Mouse (Mus musculus): ENCODE data around the gene Dnajc5g.

The Dnajc5g gene

DNA sequence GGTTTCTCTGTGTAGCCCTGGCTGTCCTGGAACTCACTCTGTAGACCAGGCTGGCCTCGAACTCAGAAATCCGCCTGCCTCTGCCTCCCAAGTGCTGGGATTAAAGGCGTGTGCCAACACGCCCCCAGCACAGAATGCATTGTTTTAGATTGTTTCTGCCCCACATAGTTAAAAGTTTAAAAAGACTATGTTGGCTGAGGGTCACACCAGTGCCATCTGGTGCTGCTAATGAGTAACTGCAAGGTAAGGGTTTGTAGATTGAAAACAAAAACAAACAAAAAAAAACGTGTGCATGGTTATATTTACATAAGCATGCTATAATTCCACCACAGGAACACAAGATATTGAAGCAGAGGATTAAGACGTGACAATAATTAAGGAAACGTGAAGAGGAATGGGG, 4.7 kb downstream of the Dnajc5g start:
- no peak for DNase-seq

DNA sequence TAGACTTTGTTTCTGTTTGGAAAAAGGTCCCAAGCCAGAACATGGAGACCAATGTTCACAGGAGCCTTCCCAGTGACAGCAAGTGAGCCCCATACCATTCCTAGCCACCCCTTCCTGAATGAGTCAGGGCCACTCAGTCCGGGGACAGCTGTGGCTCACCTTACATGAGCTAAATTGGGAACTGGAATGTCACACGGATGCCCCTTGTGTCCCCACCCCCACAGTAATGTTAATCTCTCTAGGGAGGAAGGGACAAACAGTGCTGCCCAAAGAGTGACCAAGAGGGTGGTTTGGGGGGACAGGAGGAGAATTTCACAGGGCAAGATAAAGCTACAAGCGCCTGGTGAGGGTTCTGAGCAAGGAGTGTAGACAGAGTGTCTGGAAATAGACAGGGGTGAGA, 10.3 kb downstream of the Dnajc5g start, which contains the start of gene Trim54:
TSS of gene Trim54 (plus strand) at position 359 of the 400 bp plus-strand sequence.
- no peak for DNase-seq

DNA sequence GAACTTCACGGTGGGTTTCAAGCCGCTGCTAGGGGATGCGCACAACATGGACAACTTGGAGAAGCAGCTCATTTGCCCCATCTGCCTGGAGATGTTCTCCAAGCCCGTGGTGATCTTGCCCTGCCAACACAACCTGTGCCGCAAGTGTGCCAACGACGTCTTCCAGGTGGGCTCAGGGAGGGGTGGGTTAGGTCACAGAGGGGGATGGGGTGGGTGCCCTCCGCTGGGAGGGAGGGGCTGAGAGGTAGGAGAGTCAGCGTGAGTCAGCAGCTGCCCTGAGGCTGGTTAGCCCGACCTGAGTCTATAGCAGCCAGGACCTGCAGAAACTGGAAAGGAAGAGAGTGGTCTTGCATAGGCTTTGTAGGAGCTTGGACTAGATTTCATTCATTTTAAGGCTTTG, 10.8 kb downstream of the Dnajc5g start:
- no peak for DNase-seq

DNA sequence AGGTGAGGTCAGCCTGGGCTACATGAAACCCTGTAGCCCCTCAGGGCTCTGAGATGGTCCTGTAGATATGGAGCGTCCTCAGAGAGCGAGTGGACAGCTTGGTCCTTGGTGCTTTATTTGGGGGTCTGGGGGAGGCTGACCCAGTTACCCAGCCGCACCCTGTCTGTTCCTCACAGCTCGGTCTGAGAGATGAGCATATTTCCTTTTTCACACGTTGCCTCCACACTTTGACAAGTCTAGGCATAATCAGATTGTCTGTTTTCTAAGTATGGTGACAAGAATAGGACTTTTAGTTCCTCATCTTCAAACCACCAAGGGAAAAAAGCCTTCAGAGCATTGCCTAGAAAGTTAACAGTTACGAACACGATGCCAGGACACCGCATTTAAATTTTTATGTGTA, 15.0 kb downstream of the Dnajc5g start:
- DNase-seq = no peak

DNA sequence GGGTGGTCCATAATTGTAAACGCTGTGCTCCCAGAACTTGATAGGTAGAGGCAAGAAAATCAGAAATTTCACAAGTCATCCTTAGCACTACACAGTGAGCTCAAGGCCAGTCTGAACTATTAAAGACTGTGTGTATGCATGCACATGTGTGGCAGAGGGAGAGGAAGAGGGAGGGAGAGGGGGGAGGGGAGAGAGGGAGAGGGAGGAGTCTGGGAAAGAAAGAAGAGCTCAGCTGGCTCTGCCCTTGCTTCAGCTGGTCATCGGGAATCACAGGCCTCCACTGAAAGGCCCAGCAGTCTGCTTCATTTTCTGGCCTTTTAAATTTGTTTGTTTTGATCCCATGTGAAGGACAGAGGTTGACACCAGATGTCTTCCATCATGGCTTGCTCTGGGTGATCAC, 17.4 kb downstream of the Dnajc5g start:
- DNase-seq = no peak

DNA sequence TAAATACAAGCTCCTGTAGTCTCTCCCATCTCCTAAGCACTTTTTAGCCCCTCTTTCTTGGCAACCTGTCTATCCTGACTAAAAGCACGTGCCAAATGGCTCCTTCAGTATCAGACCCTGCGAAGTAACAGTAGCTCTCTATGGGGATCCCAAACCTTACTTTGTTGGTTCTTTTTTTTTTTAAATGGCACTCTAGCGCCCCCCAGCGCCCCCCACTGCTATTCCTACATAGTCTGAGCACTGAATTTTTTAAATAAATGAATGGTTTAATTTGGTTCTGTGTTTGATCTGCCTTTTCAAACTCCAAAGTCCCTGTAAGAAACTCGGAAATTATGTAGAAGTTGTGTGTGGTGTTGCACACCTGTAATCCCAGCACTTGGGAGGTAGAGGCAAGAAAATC, 20.0 kb downstream of the Dnajc5g start:
- no peak for DNase-seq

DNA sequence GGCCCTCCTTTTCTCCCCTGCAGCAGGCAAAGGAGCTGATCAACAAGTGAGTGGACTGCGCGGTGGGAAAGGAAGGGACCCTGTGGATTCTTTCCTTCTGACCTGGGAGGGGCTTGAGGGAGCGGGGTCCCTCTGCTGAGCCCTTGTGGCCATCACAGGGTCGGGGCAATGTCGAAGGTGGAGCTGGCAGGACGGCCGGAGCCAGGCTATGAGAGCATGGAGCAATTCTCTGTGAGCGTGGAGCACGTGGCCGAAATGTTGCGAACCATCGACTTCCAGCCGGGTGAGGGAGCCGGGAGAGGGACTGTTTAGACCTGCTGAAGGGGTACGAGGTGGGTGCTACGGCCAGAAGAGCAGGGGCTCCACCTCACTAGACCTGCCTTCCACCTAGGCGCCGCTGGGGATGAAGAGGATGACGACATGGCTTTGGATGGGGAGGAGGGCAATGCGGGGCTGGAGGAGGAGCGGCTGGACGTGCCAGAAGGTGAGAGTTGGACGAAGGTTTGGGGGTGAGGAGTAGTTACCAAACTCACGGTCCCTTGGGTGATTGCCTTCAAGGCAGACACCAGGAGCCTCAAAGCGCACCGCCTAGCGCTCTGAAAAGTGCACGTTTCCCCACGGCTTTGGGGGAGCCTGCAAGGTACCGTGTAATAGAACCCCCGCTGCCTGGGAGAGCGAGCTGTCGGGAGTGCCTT, 30.8 kb downstream of the Dnajc5g start:
- no peak for DNase-seq

DNA sequence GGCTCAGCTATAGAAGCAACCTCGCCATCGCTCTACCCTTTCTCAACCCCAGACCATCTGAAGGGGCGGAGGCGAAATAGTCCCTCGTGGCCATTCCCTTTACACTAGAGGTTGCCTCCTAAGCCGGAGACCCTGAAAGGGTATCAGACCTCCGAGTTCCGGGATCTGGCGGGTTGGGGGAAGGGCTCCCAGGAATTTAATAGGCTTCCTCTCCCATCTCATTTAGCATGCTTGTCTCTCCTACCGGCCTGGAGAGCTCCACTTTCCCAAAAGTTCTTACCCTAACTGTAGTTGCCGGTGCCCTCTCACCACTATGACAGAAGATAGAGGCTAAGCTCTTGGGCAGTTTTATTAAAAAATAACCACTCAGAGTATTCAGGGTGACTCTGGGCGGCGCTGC, 31.6 kb downstream of the Dnajc5g start:
- DNase-seq = no peak

DNA sequence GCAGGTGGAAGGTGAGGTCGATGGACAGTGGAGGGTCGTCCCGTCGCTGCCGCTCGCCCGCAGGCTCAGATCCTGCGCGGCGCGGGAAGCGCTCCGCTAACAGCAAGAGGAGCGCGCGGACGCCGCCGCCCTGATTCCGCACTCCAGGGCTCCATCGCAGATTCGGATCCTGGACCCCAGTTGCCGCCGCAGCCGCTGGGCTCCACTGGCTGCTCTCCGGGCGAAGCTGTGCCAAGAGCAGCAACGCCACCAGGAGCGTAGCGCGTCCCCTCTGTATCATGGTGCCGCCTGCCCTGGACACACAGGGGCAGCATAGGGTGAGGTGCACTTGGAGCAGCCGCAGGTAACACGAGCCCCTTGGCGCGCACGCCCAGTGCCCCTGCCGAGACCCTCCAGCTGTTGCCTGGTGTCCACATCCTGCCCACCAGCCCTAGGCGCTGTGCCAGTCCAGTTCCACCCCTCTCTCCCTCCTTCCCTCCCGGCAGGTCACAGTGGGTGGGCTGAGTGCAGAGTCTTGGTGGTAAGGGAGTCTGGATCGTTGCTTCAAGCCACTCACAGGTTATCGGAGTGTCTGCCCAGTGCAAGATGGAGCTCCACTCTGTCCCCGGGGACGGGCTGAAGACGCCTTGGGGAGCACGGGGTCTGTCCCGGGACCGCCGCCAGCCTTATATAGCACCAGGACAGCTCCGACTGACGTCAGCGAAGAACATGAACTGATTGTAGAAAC, 32.3 kb downstream of the Dnajc5g start, which contains the start of gene Ucn:
TSS of gene Ucn (minus strand) at position 589 of the 727 bp plus-strand sequence.
- peak; percentile 19 for DNase-seq

DNA sequence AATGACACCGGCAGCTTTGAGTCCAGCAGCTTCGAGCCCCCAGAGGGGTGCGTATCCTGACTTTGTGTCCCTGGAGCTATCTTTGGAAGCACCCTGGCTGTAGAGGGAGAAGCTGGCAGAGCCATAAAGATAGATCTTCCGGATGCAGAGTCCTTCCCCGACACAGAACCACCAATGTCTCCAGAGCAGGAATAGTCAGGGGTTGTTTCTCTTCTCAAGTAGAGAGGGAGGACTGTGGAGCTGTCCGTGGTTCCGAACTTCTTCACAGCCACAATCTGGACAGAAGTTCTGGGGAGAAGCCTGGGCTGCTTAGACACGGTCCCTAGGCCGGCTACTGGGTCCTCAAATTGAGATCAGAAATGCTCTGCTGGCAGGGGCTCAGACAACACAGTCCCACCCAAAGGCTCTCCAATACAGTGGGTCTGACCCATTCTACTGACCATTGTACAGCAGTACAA, 32.9 kb downstream of the Dnajc5g start:
- DNase-seq = no peak

DNA sequence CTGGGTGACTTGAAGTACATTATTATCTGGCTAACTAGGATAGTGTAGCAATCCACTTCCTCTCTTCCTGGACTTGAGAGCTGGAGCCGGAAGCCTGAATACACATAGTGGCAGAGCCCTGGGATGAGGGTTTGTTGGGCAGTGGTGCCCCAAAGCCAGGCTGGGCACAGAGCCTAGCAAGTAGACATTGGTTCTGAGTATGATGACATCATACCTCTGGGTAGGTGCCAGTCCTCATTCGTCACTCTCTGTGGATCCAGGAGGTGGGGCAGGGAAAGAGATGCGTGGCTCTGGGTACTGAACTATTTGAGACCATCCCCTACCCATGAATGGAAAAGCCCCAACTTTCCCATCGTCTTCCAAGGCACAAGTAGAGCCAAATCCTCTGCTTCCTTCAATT, 43.7 kb downstream of the Dnajc5g start:
- DNase-seq = no peak

DNA sequence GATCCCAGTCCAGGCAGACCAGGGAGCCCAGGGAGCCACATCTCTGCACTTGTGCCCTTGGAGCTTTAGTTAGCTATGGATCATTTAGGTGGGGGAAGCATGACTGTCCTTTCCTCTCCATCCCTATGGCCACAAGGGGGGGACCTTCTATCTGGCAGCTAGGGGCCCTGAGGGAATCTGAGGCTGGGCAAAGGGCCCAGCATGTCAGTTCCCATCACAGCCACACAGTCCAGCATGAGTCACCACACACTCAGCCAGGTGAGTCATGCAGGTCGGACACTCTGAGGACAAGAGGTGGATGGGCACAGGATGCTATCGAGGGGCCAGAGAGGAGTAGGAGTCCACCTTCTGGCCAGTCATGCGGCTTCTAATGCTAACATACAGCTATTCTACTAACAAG, 45.7 kb downstream of the Dnajc5g start:
- no peak for DNase-seq

DNA sequence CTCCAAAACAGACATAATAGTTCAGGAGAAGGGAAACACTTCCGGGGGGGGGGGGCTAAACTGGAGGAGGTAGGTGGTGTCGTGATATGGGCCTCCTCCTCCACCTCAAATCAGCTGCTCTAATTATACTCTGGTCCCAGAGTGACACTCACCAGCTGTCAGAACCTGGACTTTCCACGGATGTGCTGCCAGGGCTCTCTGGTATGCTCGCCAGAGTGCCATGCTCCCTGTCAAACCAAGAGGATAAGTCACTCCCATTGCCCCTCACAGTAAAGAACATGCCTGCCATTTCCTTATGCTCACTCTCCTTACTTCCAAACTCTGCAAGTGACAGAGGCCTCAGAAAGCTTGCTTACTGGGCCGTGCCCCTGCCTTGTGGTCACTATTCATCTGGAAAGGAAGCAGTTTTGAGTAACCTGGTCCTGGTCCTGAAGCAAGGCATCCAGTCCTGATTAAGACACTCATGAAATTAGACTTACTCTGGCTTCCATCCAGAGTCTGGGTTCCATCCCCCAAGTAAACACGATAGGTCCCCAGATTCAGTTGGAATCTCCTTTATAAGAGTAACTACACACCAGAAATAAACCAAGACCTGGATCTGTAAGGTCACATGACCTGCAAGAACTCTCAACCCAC, 47.5 kb downstream of the Dnajc5g start:
- no peak for DNase-seq

DNA sequence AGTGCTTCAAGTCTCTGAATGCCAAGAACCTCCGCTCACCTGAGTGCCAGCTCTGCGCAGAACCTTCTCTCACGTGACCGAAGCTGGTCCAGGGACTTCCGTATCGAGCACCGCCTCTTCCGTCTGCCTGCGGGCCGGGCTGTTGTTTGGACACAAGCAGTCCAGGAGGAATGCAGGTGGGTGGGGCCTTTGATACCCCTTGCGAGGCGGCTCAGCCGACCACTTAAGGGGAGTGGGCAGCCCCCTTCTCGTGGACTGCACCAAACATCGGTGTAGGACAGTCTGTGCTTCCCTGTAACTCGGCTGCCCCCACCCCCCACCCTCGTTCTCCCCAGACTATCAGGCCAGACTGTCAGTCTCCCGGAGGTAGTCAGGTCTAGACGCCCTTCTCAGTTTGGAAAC, 48.1 kb downstream of the Dnajc5g start, which contains the start of gene Mpv17:
TSS of gene Mpv17 (minus strand) at position 100 of the 402 bp plus-strand sequence.
- peak; percentile 68 for DNase-seq
